8 mouse cellular contexts compared by ENCODE assay signal in the genomic region with DNA sequence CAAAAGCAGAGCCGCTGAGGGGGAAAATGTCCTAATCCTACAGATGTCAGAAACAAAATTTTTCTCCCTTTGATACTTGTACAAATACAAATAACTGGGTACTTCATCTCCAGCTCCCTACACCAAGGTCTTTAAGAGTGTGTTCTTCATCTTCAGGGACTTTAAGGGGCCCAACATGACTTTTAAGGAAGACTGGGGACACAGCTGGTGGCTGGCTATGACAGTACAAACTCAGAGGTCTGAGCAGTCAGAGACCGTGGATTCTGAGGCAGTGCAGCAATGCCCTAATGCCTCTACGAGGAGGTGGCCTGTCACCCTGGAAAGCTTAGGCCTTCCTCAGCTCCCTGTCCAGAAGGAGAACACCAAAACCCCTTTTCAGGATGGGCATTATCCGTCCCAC. TPM values are rescaled to one million over a fixed set of nuclear protein-coding genes. Genes with fewer than 3 reads are reported as not detected.
DNase-seq lines count a peak whose midpoint lies in the region; ATAC-seq and TF ChIP-seq lines count a peak whose summit lies in the region.

No protein-coding gene starts in this region.

- no peak for ATAC-seq in heart, embryonic 15.5 days (replicated peaks; ENCODE audit: insufficient number of reproducible peaks, insufficient read depth, low FRiP score, low read depth)
- no peak for ATAC-seq in hindbrain, embryonic 13.5 days (ENCODE audit: low FRiP score)
- no peak for ATAC-seq in midbrain, embryonic 12.5 days (ENCODE audit: low FRiP score, low read depth)

- H3K4me3 ChIP-seq in heart, embryonic 15.5 days = peak overlapping the region; percentile 72; the same call in 1 of the 2 replicates
- peak overlapping the region; percentile 50 to 68 for H3K4me3 ChIP-seq in MEL (ENCODE audit: control insufficient read depth in 1 of 2, insufficient read depth in 1 of 2, low read depth in 2 of 2, low read length in 2 of 2)
- H3K4me3 ChIP-seq in hindbrain, embryonic 13.5 days = no peak overlapping the region
- H3K4me3 ChIP-seq in midbrain, embryonic 12.5 days = 0 out of 2 replicates have a peak overlapping the region, but pooled peaks have one; percentile 86

- intact Hi-C loops in heart, postnatal 10 days (cut with DNase I) = loop anchor here (2.0 to 5.0 kb wide), 3 partner anchors 16 to 194 kb away; partner anchors contain the start of gene Lpin2
- intact Hi-C loops in left cerebral cortex, postnatal 14 days (cut with DNase I) = loop anchor here (10.0 kb wide), 1 partner anchor 182 kb away; the partner anchor contains the start of gene Lpin2

- peaks cover 39% of the 10 kb centered on the region for H3K79me2 ChIP-seq in MEL (ENCODE audit: control insufficient read depth, insufficient read depth, low read length, poor library complexity)

- no peak for TF ChIP-seq EP300 in MEL (IDR thresholded peaks at IDR 0.05; ENCODE audit: low read depth in 1 of 2, low read length in 2 of 2)

- no peak for DNase-seq in heart, postnatal 10 days
- peak; percentile 65 for DNase-seq in MEL (ENCODE audit: low read depth, low spot score)
- no peak for DNase-seq in adrenal gland, postnatal 14 days
- DNase-seq in left cerebral cortex, postnatal 14 days (ENCODE audit: low spot score in 2 of 2) = no peak
- no peak for DNase-seq in gastrocnemius, postnatal 25 days

- 32% methylated on average over 4 of the region's 4 CpGs for WGBS in heart, embryonic 15.5 days
- WGBS in hindbrain, embryonic 13.5 days = 69% methylated on average over 4 of the region's 4 CpGs
- WGBS in midbrain, embryonic 12.5 days = 69% methylated on average over 4 of the region's 4 CpGs

- no peak for TF ChIP-seq CTCF in MEL (IDR thresholded peaks at IDR 0.05 in 2 of 3, conservative IDR thresholded peaks at IDR 0.05 in 1 of 3; ENCODE audit: control insufficient read depth in 1 of 3, insufficient read depth in 1 of 3, low read depth in 2 of 3, low read length in 3 of 3, poor library complexity in 1 of 3, severe bottlenecking in 1 of 3)

- peak overlapping the region; percentile 62 for H3K9ac ChIP-seq in heart, embryonic 15.5 days
- H3K9ac ChIP-seq in MEL (ENCODE audit: control insufficient read depth, low read depth, low read length, poor library complexity, severe bottlenecking) = peak overlapping the region; percentile 91
- no peak overlapping the region for H3K9ac ChIP-seq in hindbrain, embryonic 13.5 days
- no peak overlapping the region for H3K9ac ChIP-seq in midbrain, embryonic 12.5 days (replicated peaks)

- no peaks in the 10 kb centered on the region for H3K27me3 ChIP-seq in heart, embryonic 15.5 days
- H3K27me3 ChIP-seq in MEL (ENCODE audit: control insufficient read depth in 1 of 2, insufficient read depth in 2 of 2, low read length in 2 of 2) = no peaks in the 10 kb centered on the region
- no peaks in the 10 kb centered on the region for H3K27me3 ChIP-seq in hindbrain, embryonic 13.5 days
- no peaks in the 10 kb centered on the region for H3K27me3 ChIP-seq in midbrain, embryonic 12.5 days

- TF ChIP-seq POLR2A in MEL (IDR thresholded peaks at IDR 0.05; ENCODE audit: control insufficient read depth in 1 of 2, insufficient read depth in 1 of 2, low read depth in 1 of 2, low read length in 2 of 2, poor library complexity in 1 of 2) = no peak

- no peaks in the 10 kb centered on the region for H3K9me3 ChIP-seq in heart, embryonic 15.5 days (replicated peaks)
- no peaks in the 10 kb centered on the region for H3K9me3 ChIP-seq in MEL (replicated peaks; ENCODE audit: insufficient read depth, low read length)
- no peaks in the 10 kb centered on the region for H3K9me3 ChIP-seq in hindbrain, embryonic 13.5 days
- no peaks in the 10 kb centered on the region for H3K9me3 ChIP-seq in midbrain, embryonic 12.5 days

- no peak for TF ChIP-seq RAD21 in MEL (IDR thresholded peaks at IDR 0.05; ENCODE audit: low read depth, low read length)

- H3K27ac ChIP-seq in heart, embryonic 15.5 days = peak overlapping the region; percentile 99
- H3K27ac ChIP-seq in MEL (ENCODE audit: control insufficient read depth, low read depth, low read length) = peak overlapping the region; percentile 79
- H3K27ac ChIP-seq in hindbrain, embryonic 13.5 days = no peak overlapping the region
- H3K27ac ChIP-seq in midbrain, embryonic 12.5 days (replicated peaks) = no peak overlapping the region

- no peaks in the 10 kb centered on the region for H3K36me3 ChIP-seq in heart, embryonic 15.5 days
- H3K36me3 ChIP-seq in MEL (ENCODE audit: control insufficient read depth in 1 of 2, insufficient read depth in 2 of 2, low read length in 2 of 2) = peaks cover 0 to 16% of the 10 kb centered on the region in 2 experiments; a peak in 2 of 4 replicates
- no peaks in the 10 kb centered on the region for H3K36me3 ChIP-seq in hindbrain, embryonic 13.5 days
- no peaks in the 10 kb centered on the region for H3K36me3 ChIP-seq in midbrain, embryonic 12.5 days

- H3K4me1 ChIP-seq in heart, embryonic 15.5 days (replicated peaks) = peaks cover 38% of the 10 kb centered on the region
- peaks cover 6 to 21% of the 10 kb centered on the region in 2 experiments; a peak in 3 of 4 replicates for H3K4me1 ChIP-seq in MEL (ENCODE audit: control insufficient read depth in 1 of 2, insufficient read depth in 2 of 2, low read length in 2 of 2)
- H3K4me1 ChIP-seq in hindbrain, embryonic 13.5 days (replicated peaks) = peaks cover 20% of the 10 kb centered on the region
- H3K4me1 ChIP-seq in midbrain, embryonic 12.5 days = peaks cover 28% of the 10 kb centered on the region

- H3K4me2 ChIP-seq in heart, embryonic 15.5 days = peak overlapping the region; percentile 61
- H3K4me2 ChIP-seq in hindbrain, embryonic 13.5 days = peak overlapping the region; percentile 70
- H3K4me2 ChIP-seq in midbrain, embryonic 12.5 days (replicated peaks) = peak overlapping the region; percentile 60

TF ChIP-seq in MEL, 35 proteins besides CTCF, POLR2A, EP300 and RAD21:
- TF ChIP-seq TCF12 (IDR thresholded peaks at IDR 0.05; ENCODE audit: low read depth, low read length) (no peak), CHD1 (IDR thresholded peaks at IDR 0.05; ENCODE audit: low read depth, low read length) (peak; percentile 82; the same call in 1 of the 2 replicates), NRF1 (IDR thresholded peaks at IDR 0.05; ENCODE audit: insufficient read depth, low read depth, low read length, poor library complexity, severe bottlenecking) (no peak)
TF ChIP-seq in MEL: peak in this region for 1.

RNA-seq across cellular contexts. Expression of gene Myl12a, which starts 0.4 kb away (rescaled TPM):
- polyA plus RNA-seq in heart, embryonic 15.5 days (2015; fragmentation: Nextera tagmentation; extraction: Ambion mirVana) = 619 and 705 TPM in 2 replicates
- 100 to 1,000 TPM; 846 to 935 TPM for total RNA-seq in heart, postnatal 10 days (2021)
- total RNA-seq in MEL (2012; rRNA removed) = 112 and 113 TPM in 2 replicates
- polyA plus RNA-seq in MEL (2012; ENCODE audit: insufficient read depth in 1 of 2, insufficient read length in 2 of 2, low read depth in 1 of 2, low replicate concordance in 2 of 2, missing spikeins in 1 of 2) = 100 to 1,000 TPM in 1 of 2 experiments, not detected in 1; 130 TPM
- polyA plus RNA-seq in hindbrain, embryonic 13.5 days (2015; fragmentation: Nextera tagmentation; extraction: Ambion mirVana) = 153 and 157 TPM in 2 replicates
- polyA plus RNA-seq in midbrain, embryonic 12.5 days (2016; fragmentation: Nextera tagmentation; extraction: Ambion mirVana) = 275 and 332 TPM in 2 replicates
- 311 and 324 TPM in 2 replicates for total RNA-seq in adrenal gland, postnatal 14 days (2021)
- 10 to 100 TPM; 47.2 to 48.0 TPM for total RNA-seq in left cerebral cortex, postnatal 14 days (2021)
- 100 to 1,000 TPM; 404 to 431 TPM for total RNA-seq in gastrocnemius, postnatal 25 days (2021)

RNA-seq across cellular contexts. Expression of gene Myom1, which starts 0.7 kb away (rescaled TPM):
- 164 and 185 TPM in 2 replicates for polyA plus RNA-seq in heart, embryonic 15.5 days (2015; fragmentation: Nextera tagmentation; extraction: Ambion mirVana)
- total RNA-seq in heart, postnatal 10 days (2021) = 1,000 to 10,000 TPM; 1,058 to 1,064 TPM
- total RNA-seq in MEL (2012; rRNA removed) = 0.65 and 0.69 TPM in 2 replicates
- polyA plus RNA-seq in MEL (2012; ENCODE audit: insufficient read depth in 1 of 2, insufficient read length in 2 of 2, low read depth in 1 of 2, low replicate concordance in 2 of 2, missing spikeins in 1 of 2) = under 1 TPM in 1 of 2 experiments, not detected in 1; 0.79 TPM
- polyA plus RNA-seq in hindbrain, embryonic 13.5 days (2015; fragmentation: Nextera tagmentation; extraction: Ambion mirVana) = 1.2 and 1.6 TPM in 2 replicates
- polyA plus RNA-seq in midbrain, embryonic 12.5 days (2016; fragmentation: Nextera tagmentation; extraction: Ambion mirVana) = 1.0 and 2.5 TPM in 2 replicates
- total RNA-seq in adrenal gland, postnatal 14 days (2021) = 4.3 and 8.1 TPM in 2 replicates
- total RNA-seq in left cerebral cortex, postnatal 14 days (2021) = 1 to 10 TPM; 4.6 to 5.5 TPM
- 1,000 to 10,000 TPM; 1,018 to 1,234 TPM for total RNA-seq in gastrocnemius, postnatal 25 days (2021)

Comparison
In these comparisons a context has a peak if more than half of its experiments do, and no peak if none do; other contexts are left out.
1. H3K27ac ChIP-seq: peak in heart, embryonic 15.5 days (single experiment) and MEL (single experiment); none in hindbrain, embryonic 13.5 days (single experiment) and midbrain, embryonic 12.5 days (single experiment).
2. H3K9ac ChIP-seq: peak in heart, embryonic 15.5 days (single experiment) and MEL (single experiment); none in hindbrain, embryonic 13.5 days (single experiment) and midbrain, embryonic 12.5 days (single experiment).
3. RNA of gene Myom1, which starts 0.7 kb away (total RNA-seq): 1,018 to 1,234 TPM in gastrocnemius, postnatal 25 days and 1,058 to 1,064 TPM in heart, postnatal 10 days; 4.6 to 5.5 TPM in left cerebral cortex, postnatal 14 days, 4.3 to 8.1 TPM in adrenal gland, postnatal 14 days and 0.65 to 0.69 TPM in MEL; every median in the first group is over 100 times any median in the second.
4. Peak in every context shown above with its lines, with median percentiles within 50 percentile points of each other: H3K4me2 ChIP-seq.